Mouse (Mus musculus) midbrain, postnatal 0 days (tissue): Measurements from ENCODE around the gene Fbxw11. TPM values are rescaled to one million over a fixed set of nuclear protein-coding genes. Genes with fewer than 3 reads are reported as not detected.

ENCODE experiments used
- ATAC-seq: fragments of 200-750 bp; cut with Nextera tagmentation; 2 replicates; pipeline ENCODE4 v1.8.0; 2017; ENCODE audit warnings: moderate number of reproducible peaks, mild to moderate bottlenecking, moderate TSS enrichment, moderate library complexity; ENCODE audit not compliant: low FRiP score
- DNase-seq: peaks from one replicate; pipeline ENCODE4 v3.0.0-alpha.2; 2015; ENCODE audit warnings: low spot score
- H3K27ac ChIP-seq: fragments of 300-500 bp; sonication (generic); 2 replicates; pipeline ENCODE4 v1.5.1; 2014; ENCODE audit warnings: low read depth, mild to moderate bottlenecking, low read length, mixed read lengths
- H3K27me3 ChIP-seq: fragments of 300-500 bp; sonication (generic); 2 replicates; pipeline ENCODE4 v1.6.1; 2014; ENCODE audit warnings: low read length, control low read depth, mixed read lengths; ENCODE audit not compliant: insufficient read depth
- H3K36me3 ChIP-seq: fragments of 300-500 bp; sonication (generic); 2 replicates; pipeline ENCODE4 v1.6.1; 2014; ENCODE audit warnings: low read length, control low read depth, mixed read lengths; ENCODE audit not compliant: insufficient read depth
- H3K4me1 ChIP-seq: fragments of 300-500 bp; sonication (generic); 2 replicates; pipeline ENCODE4 v1.6.1; 2014; ENCODE audit warnings: mild to moderate bottlenecking, control low read depth, antibody characterized with exemption, low read length, mixed read lengths; ENCODE audit not compliant: insufficient read depth
- H3K4me2 ChIP-seq: fragments of 300-500 bp; sonication (generic); 2 replicates; pipeline ENCODE4 v1.6.1; 2014; ENCODE audit warnings: low read depth, mild to moderate bottlenecking, low read length, mixed read lengths; ENCODE audit not compliant: poor library complexity, severe bottlenecking
- H3K4me3 ChIP-seq: fragments of 300-500 bp; sonication (generic); 2 replicates; pipeline ENCODE4 v1.5.1; 2014; ENCODE audit warnings: low read depth, mild to moderate bottlenecking, low read length, moderate library complexity
- H3K9ac ChIP-seq: fragments of 300-500 bp; sonication (generic); replicated peaks from 2 replicates; pipeline ENCODE4 v1.6.1; 2014; ENCODE audit warnings: mild to moderate bottlenecking, low read length, moderate library complexity, mixed read lengths; ENCODE audit not compliant: poor library complexity, severe bottlenecking
- H3K9me3 ChIP-seq: fragments of 300-500 bp; sonication (generic); 2 replicates; pipeline ENCODE4 v1.6.1; 2016; ENCODE audit warnings: low read length, control low read depth
- CTCF ChIP-seq: IDR thresholded peaks from 2 replicates; pipeline ENCODE4 v1.5.1; 2016; ENCODE audit warnings: antibody characterized with exemption, mild to moderate bottlenecking
- WGBS: fragments of 180-500 bp; shearing (Covaris S2); extraction: QIAGEN DNeasy Blood & Tissue Kit; methylation state at CpG from one replicate; pipeline ENCODE4 v1.1.7; 2014; 5-methylcytosine and 5-hydroxymethylcytosine counted together
- polyA plus RNA-seq: library from polyadenylated mRNA; unstranded; fragments of >200 nt; fragmentation: Nextera tagmentation; extraction: Ambion mirVana; gene quantifications from 2 replicates; pipeline ENCODE4 v1.2.1, GENCODE M21; 2015
- total RNA-seq: library from RNA; depleted of rRNA; stranded (reverse); fragments of >200 nt; gene quantifications from 2 replicates; pipeline ENCODE4 v1.2.3, GENCODE M21; 2014

Fbxw11 gene
- total and polyA plus RNA-seq, 2 experiments from 2014 or later: 100 to 130 TPM

DNA sequence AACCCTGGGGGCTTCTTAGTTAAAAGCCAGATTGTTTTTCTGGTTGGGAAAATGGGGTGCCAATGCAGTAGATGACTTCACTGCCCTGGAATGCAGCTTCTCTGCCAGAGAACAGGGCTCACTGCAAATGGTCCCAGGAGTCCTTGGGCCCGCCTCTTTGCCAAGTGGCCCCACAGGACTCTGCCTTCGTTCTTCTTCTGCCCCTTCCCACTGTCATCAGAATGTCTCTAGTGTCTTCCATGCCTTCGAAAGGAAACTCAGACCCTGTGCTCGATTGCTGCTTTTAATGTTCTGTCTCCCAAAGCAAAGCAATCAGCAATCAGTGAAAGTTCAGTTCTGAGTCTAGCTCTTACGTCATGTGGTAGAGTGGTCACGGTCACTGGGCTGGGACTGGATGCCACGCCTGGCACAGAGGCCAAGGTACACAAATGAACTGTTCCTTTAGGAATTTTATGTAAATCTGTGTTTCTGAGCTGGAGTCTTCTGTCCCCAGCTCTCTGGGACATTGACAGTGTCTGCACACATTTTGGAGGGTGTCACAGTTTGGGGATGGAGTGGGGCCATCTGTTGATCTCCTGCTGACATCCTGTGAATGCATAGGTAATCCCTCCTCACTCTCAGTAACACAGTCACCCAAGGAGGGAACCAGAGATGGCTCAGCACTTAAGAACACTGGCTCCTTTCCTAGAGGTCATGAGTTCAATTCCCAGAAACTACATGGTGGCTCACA is 37.2 kb upstream of the Fbxw11 start:
- no peaks in the 10 kb centered on the region for H3K27me3 ChIP-seq
- DNase-seq (peak; percentile 45), ATAC-seq (no peak)
- WGBS: 58% methylated on average over 7 of the region's 7 CpGs
- H3K9ac ChIP-seq: no peak overlapping the region
- H3K4me1 ChIP-seq: no peaks in the 10 kb centered on the region
- no peaks in the 10 kb centered on the region for H3K36me3 ChIP-seq
- H3K9me3 ChIP-seq: no peaks in the 10 kb centered on the region
- H3K4me2 ChIP-seq: no peak overlapping the region
- no peak overlapping the region for H3K27ac ChIP-seq
- H3K4me3 ChIP-seq: no peak overlapping the region
- TF ChIP-seq CTCF: no peak

- WGBS: 81% methylated on average over 3 of the region's 3 CpGs
- ATAC-seq: no peak
- H3K4me3 ChIP-seq: no peak overlapping the region
Observed at GRCm38 (mm10) chr11:32605907-32606306, 36.6 kb upstream of the Fbxw11 start.

DNA sequence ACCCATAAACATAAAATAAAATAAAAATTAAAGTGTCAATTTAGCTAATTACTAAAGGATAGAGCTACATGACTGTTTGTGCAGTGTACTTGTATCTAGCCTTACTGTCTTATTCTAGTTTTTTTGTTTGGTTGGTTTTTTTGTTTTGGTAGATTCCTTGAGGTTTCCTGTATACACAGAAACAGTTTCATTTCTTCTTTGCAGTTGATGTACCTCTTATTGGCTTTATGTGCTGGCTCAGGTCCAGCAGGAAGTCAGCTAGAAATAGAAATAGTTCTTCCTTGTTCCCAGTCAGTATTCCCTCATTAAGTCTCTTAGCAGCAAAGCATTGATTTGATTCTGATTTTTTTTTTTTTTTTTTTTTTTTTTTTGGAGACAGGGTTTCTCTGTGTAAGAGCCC is 35.2 kb upstream of the Fbxw11 start:
- no peak for TF ChIP-seq CTCF
- Histone ChIP-seq H3K9me3 (no peaks in the 10 kb centered on the region), H3K27ac (no peak overlapping the region), H3K27me3 (no peaks in the 10 kb centered on the region), H3K4me1 (no peaks in the 10 kb centered on the region), H3K36me3 (no peaks in the 10 kb centered on the region), H3K4me2 (no peak overlapping the region), H3K4me3 (no peak overlapping the region), H3K9ac (no peak overlapping the region)
- DNase-seq (no peak), ATAC-seq (no peak)

More at GRCm38 (mm10) chr11:32605907-32606306, 36.6 kb upstream of the Fbxw11 start:
- H3K27me3 ChIP-seq: no peaks in the 10 kb centered on the region
- no peak overlapping the region for H3K4me2 ChIP-seq
- no peak for TF ChIP-seq CTCF
- no peaks in the 10 kb centered on the region for H3K36me3 ChIP-seq
- no peaks in the 10 kb centered on the region for H3K9me3 ChIP-seq
- no peak overlapping the region for H3K9ac ChIP-seq
- DNase-seq: no peak
- no peaks in the 10 kb centered on the region for H3K4me1 ChIP-seq
- H3K27ac ChIP-seq: no peak overlapping the region

DNA sequence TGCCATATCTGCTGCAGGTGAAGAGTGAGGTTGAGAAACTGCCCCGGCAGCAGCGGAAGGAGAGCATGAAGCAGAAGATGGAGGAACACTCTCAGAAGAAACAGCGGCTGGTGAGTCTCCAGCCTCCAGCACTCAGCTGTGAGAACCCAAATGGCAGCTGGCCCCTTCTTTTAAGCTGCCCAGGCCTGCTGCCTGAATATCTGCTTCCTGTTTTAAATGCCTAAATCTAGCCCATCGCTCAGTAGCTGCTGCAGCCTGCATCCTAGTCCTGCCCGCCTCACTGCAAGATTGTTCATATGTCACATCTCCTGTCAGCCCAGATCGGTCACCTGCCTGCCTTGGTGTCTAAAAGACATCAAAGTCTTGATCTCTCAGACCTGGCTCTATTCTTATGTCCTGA is 31.9 kb upstream of the Fbxw11 start:
- Histone ChIP-seq H3K27ac (no peak overlapping the region), H3K9ac (no peak overlapping the region), H3K4me1 (no peaks in the 10 kb centered on the region), H3K4me2 (no peak overlapping the region), H3K9me3 (no peaks in the 10 kb centered on the region), H3K36me3 (peaks cover 7% of the 10 kb centered on the region), H3K4me3 (no peak overlapping the region), H3K27me3 (no peaks in the 10 kb centered on the region)
- 89% methylated on average over 6 of the region's 6 CpGs for WGBS
- ATAC-seq (no peak), DNase-seq (no peak)
- no peak for TF ChIP-seq CTCF

DNA sequence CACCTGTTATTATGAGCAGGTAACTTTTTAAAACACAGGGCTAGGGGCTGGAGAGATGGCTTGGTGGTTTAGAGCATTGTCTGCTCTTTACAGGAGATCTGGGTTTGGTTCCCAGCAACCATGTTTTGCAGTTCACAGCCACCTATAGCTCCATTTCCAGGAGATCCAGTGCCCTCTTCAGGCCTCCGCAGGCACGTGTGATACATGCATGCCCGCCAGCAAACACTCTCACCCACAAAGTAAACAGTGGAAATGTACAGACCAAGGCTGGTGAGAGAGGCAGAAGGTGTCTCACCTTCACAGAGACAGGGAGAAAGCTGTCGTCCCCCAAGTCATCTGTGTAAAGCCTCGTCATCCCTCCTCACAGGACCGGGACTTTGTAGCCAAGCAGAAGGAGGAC is 30.2 kb upstream of the Fbxw11 start:
- WGBS: 87% methylated on average over 6 of the region's 6 CpGs
- Histone ChIP-seq H3K27me3 (no peaks in the 10 kb centered on the region), H3K9me3 (no peaks in the 10 kb centered on the region), H3K4me1 (no peaks in the 10 kb centered on the region), H3K36me3 (peaks cover 7% of the 10 kb centered on the region), H3K4me3 (no peak overlapping the region), H3K4me2 (no peak overlapping the region), H3K9ac (no peak overlapping the region), H3K27ac (no peak overlapping the region)
- no peak for ATAC-seq
- TF ChIP-seq CTCF: no peak
- DNase-seq: no peak

DNA sequence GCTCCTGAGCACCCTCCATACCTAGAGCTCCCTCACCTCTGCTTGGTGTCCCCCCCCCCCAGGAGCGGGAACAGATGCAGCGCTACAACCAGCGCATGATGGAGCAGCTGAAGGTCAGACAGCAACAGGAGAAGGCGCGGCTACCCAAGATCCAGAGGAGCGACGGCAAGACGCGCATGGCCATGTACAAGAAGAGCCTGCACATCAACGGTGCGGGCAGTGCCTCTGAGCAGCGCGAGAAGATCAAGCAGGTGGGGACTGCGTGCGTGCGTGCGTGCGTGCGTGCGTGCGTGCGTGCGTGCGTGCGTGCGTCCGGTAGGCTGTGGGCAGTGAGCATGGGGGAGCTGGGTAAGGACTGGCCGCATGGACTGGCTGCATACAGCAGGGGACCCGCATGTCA is 28.1 kb upstream of the Fbxw11 start:
- ATAC-seq (no peak), DNase-seq (no peak)
- Histone ChIP-seq H3K9me3 (no peaks in the 10 kb centered on the region), H3K9ac (no peak overlapping the region), H3K4me3 (no peak overlapping the region), H3K27ac (no peak overlapping the region), H3K27me3 (no peaks in the 10 kb centered on the region), H3K36me3 (peaks cover 7% of the 10 kb centered on the region), H3K4me2 (no peak overlapping the region), H3K4me1 (no peaks in the 10 kb centered on the region)
- TF ChIP-seq CTCF: no peak
- WGBS: 96% methylated on average over 29 of the region's 29 CpGs
